Mouse (Mus musculus) liver, adult (tissue): ENCODE data around the gene Zc3h10.

Experiments
- GATA4 ChIP-seq: IDR thresholded peaks from 2 replicates; pipeline ENCODE4 v1.6.1; 2014; ENCODE audit warnings: mild to moderate bottlenecking, low read length; ENCODE audit not compliant: insufficient replicate concordance

The Zc3h10 gene

GRCm38 (mm10) chr10:128547361-128548032 lies at the start of gene Zc3h10:
Zc3h10 (minus strand) TSS chr10:128547774.
- no peak; the same call in 1 of the 2 replicates for TF ChIP-seq GATA4

- TF ChIP-seq GATA4, result no peak
Observed at GRCm38 (mm10) chr10:128592797-128593196, 45.2 kb upstream of the Zc3h10 start.

GRCm38 (mm10) chr10:128591436-128591835 lies 43.9 kb upstream of the Zc3h10 start:
- TF ChIP-seq GATA4, result no peak

GRCm38 (mm10) chr10:128590193-128590690 lies 42.7 kb upstream of the Zc3h10 start:
- no peak for TF ChIP-seq GATA4

GRCm38 (mm10) chr10:128589464-128590192 lies 42.1 kb upstream of the Zc3h10 start, which contains the start of gene Erbb3:
Erbb3 (minus strand) TSS chr10:128589652.
- TF ChIP-seq GATA4, result no peak

- no peak for TF ChIP-seq GATA4
Observed at GRCm38 (mm10) chr10:128588775-128589463, 41.3 kb upstream of the Zc3h10 start.

- TF ChIP-seq GATA4, result no peak
Observed at GRCm38 (mm10) chr10:128588136-128588535, 40.6 kb upstream of the Zc3h10 start.

- TF ChIP-seq GATA4, result no peak
Observed at GRCm38 (mm10) chr10:128587697-128588096, 40.1 kb upstream of the Zc3h10 start.

GRCm38 (mm10) chr10:128587120-128587519 lies 39.5 kb upstream of the Zc3h10 start:
- no peak for TF ChIP-seq GATA4

- TF ChIP-seq GATA4, result no peak
Observed at GRCm38 (mm10) chr10:128586546-128586945, 39.0 kb upstream of the Zc3h10 start.

GRCm38 (mm10) chr10:128584386-128584785 lies 36.8 kb upstream of the Zc3h10 start:
- no peak for TF ChIP-seq GATA4

- no peak for TF ChIP-seq GATA4
Observed at GRCm38 (mm10) chr10:128583644-128584043, 36.1 kb upstream of the Zc3h10 start.

- TF ChIP-seq GATA4, result no peak
Observed at GRCm38 (mm10) chr10:128579731-128580130, 32.2 kb upstream of the Zc3h10 start.

GRCm38 (mm10) chr10:128579298-128579697 lies 31.7 kb upstream of the Zc3h10 start:
- no peak for TF ChIP-seq GATA4

GRCm38 (mm10) chr10:128578330-128578729 lies 30.8 kb upstream of the Zc3h10 start:
- TF ChIP-seq GATA4, result no peak

- no peak for TF ChIP-seq GATA4
Observed at GRCm38 (mm10) chr10:128575063-128575462, 27.5 kb upstream of the Zc3h10 start.
